Mouse (Mus musculus): ENCODE results near the gene Ralgapa2.

DNA sequence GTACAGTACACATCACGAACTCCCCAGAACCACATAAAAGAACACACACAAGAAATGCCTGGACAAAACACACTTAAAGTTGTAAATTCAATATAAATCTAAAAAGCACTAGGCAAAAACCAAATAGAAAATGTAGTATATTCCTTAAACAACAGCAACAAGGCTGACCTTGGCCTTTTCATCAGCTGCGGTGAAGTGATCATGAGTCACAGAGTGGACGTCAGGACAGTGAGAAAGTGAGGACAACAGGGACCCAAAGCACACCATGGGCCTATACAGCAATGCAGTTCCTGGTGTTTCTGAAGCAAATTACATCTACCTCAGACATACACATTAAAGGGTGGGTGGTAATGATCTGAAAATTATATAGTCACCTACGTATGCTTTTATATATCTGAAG is 44.1 kb downstream of the Ralgapa2 start:
- TF ChIP-seq CTCF (IDR thresholded peaks at IDR 0.05; ENCODE audit: low read depth, low read length) (no peak), POLR2A (IDR thresholded peaks at IDR 0.05; ENCODE audit: insufficient read depth, low read length) (no peak), EP300 (IDR thresholded peaks at IDR 0.05; ENCODE audit: insufficient read depth, low read depth, low read length) (no peak)

All from ES-Bruce4 (cell line).